Mouse (Mus musculus) lung, adult 18-20 months (tissue): ENCODE data around the gene Ifrd2.
"Not testable (repeated sequence)": the region's sequence is repeated elsewhere in the genome, so short reads cannot be mapped to it uniquely, and the experiment has no call there.

ENCODE experiments used
- DNase-seq, 2 experiments: peaks; one replicate each; pipeline ENCODE4 v3.0.0; 2022; ENCODE audit warnings: mixed read lengths in 2 of 2

Gene Ifrd2

DNA sequence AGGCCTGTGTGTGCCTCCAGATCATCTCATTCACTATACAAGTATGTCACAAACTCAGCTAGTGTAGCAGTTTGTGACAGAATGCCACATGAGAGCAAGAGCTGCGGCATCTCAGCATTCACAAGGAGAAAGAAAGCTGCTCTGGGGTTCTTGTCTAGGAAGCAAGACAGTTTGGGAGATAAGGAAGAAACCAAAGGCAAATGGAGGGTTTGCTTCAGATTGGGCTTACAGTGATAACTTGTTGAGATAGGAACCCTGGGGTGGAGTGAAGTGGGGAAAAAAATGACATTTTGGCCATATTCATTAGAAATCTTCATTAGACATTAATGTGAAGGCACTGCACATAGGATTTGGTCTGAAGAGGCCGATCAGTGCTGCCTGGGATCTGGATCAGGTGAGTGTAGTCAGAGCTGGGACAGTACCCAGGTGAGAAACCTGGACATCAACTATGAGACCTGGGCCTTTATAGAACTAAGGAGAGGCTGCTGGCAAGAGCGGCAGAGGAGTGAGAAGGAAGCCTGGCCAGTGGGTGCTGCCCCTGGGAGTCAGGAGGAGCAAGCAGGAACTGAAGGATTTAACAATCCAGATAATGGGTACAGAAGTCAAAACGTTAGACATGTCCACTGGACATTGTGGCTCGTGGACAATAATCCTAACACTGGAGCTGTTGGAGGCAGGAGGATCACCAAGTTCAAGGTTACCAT, 34.6 kb upstream of the Ifrd2 start:
- no peak for DNase-seq

DNA sequence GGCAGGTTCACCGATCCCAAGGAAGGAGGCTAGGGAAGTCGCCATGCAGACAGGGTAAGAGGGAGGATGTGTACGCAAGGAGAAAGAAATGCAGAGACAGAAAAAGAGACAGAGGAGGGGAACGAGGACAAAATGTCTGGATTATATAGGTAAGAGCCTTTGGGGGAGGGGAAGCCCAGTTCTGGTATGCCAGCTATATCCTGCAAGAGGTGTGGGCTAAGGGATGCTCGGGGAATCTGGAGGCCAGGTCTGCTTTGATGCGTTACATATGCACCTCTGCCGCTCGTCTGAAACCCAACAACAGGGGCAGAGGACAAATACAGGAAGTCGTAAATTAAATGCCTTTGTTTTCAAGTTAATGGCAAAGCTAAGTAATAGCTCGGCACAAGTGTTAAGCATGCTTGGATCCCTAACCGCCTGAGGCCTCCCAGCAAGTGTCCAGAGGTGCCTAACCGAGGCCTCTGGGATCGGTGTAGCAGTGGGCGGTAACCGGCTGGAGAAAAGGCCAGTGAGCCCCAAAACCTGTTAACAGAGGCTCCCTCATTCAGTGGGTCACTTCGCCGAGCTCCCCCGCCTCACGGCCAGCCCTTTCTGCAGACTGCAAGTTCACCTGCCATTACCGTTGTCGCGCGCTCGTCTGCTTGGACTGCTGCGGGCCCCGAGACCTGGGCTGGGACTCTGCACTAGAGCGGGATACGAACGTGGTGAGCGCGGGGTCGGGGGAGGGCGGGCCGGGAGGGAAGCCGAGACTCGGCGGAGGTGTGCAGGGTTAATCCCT, 33.7 kb upstream of the Ifrd2 start:
- DNase-seq: peak; percentile 35 to 56

DNA sequence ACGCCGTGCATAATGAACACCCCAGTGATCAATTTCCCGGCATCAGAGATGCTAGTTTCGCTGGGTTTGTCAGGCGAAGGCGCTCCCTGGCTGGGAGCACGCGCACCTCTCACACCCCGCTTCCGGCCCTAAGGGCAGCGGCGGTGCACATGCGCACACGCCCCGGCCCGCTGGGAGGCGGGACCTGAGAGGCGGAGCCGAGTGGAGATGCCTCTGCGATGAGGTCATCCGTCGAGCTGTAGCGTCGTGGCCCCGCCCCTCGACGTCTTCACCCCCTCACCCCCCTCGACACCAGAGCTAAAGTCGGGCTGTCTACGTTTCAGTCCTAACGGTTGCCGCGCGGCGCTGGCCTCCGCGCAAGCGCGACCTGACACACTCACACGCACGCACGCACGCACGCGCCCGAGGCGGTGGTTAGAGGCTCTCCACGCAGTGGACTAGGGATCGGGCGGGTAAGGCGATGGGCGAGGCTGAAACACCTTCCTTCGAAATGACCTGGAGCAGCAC, 33.1 kb upstream of the Ifrd2 start:
- DNase-seq: peak; percentile 94 to 95

DNA sequence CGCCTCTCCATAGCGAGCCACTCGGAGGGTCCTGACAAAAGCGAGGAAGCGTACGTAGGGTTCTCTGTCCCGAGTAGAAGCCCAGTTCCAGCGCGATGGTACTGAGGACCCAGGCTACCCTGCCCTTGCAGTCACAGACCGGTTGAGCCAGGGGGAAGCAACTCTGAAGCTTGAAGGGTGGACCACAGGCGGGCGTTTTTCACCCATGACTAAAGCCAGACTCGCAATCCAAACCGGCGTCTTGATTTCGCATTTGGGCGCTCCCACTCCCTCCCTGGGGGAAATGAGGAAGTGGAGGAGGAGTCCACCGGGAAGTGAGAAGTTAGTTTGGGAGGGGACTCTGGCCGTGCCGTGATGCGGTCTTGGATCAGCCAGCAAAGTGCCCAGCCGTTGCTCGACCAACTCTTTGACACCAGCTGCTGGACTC, 32.4 kb upstream of the Ifrd2 start:
- peak; percentile 82 to 86 for DNase-seq

DNA sequence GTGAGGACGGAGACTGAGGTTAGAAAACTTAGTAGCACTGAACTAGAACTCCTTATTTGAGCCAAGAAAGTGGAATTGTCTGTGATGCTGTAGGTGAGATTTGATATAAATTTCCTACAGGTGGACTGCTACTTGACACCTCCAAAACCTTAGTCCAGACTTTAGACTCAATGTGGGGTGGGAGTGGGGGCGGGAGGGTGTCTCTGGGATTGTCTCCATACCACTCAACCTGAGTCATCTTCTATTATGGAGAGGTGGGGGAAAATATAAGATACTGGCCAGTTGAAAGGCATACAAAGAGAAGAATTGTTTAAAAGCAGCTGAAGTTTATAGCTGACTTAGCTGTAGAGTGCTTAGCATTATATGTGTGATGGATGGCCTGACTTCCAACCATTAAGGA, 31.7 kb upstream of the Ifrd2 start:
- no peak for DNase-seq

DNA sequence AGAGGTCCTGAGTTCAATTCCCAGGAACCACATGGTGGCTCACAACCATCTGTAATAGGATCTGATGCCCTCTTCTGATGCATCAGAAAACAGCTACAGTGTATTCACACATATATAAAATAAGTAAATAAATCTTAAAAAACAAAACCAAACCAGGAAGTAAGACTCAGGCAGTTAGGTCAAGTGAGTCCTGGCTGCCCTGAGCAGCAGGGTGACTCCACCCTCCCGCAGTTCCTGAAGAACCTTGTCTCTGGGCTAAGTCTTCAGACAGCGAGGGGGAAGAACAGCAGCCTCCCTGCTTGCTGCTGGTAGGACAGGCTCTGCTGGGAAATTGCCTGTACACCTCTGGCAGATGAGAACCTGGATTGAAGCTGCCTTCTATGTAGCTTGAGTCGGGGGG, 31.1 kb upstream of the Ifrd2 start:
- peak in 1 of 2 experiments; percentile 33 for DNase-seq

DNA sequence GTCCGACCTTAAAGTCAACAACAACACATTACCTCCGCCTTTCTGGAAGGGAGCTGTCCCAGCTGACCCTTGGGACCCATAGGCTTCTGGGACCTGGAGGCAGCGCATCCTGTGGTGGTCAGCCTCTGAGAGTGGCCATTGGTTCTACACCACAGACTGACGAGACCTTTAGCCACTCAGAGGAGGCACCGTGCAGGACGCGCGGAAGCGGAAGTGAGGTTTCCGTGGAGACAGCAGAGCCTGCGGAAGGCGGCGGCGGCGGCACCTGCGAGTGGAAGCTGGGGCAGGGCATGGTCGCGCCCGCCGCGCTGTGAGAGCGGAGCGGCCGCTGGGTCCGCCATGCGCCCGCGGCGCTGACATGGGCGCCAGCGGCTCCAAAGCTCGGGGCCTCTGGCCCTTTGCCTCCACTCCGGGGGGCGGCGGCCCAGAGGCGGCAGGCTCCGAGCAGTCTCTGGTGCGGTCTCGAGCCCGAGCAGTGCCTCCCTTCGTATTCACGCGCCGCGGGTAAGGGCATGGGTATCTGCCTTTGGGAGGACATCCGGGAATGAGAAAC, 24.3 kb upstream of the Ifrd2 start, which contains the start of gene Tusc2:
Tusc2 (plus strand) TSS at position 227 of the 553 bp plus-strand sequence.
- peak; percentile 97 for DNase-seq

DNA sequence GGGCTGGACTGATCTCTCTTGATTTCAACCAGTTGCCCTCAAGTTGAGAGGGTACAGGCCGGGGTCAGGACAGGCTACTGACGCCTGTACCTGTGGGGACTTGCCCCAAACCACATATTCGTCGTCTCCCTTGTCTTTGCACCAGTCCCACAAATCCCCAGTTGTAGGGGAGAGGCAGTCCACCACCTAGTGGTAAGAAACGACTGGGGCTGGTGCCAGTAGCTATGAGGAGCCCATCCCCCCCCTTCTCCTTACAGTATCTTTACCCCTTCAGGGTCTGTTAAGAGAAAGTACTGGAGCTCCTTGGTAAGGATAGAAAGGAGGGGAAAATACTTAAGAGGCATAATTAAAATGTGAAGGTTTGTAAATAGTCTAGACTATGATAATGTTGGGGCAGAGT, 21.9 kb upstream of the Ifrd2 start:
- DNase-seq: not testable (repeated sequence)

DNA sequence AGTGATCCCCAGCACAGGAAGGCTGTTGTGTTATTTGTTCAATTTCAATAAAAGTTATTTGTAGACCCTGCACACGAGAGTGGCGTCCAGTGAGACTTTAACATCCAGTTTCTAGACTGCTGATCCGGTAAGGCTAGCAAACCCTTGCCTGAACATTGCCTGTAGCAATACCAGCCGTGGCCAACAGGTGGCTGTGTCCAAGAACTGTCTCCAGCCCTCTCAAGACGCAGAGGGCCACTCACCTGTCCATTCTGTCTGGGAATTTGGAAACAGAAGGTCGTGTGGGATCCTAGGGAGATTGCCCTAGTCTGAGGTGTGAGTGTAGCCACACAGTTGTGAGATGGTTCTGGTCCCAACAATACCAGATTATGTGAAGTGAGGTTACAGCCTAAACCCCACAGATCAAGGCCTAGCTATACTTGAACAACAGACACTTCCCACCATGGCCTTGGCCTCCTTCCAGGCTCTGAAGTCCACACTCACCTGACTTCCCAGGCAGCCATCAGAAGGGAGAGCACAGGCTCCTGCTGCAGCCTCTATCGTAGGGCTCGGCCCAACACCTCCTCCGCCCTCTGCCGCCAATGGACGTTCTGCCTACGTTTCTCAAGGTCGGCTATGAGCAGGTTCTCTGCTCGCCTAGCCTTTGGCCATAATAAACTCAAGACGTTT, 21.3 kb upstream of the Ifrd2 start:
- DNase-seq: peak; percentile 89 to 92

DNA sequence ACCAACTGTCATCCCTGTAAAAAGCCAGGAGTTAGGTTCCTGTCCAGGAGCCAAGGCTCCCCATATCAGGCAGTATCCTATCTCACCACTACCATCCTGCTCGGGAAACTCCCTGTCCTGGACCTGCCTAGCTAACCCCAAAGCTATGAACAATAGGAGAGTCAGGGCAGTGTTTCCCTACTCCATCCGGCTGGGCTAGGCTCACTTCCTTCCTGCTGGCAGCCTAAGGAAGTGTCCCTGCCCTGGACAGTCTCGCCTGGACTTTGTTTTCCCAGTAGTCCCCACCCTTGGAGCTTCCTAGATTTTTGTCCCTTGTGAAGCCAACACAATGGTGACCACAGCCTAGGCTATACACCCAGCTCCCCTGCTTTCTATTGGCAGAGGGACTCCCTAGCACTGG, 20.6 kb upstream of the Ifrd2 start:
- DNase-seq: peak; percentile 82 to 84

DNA sequence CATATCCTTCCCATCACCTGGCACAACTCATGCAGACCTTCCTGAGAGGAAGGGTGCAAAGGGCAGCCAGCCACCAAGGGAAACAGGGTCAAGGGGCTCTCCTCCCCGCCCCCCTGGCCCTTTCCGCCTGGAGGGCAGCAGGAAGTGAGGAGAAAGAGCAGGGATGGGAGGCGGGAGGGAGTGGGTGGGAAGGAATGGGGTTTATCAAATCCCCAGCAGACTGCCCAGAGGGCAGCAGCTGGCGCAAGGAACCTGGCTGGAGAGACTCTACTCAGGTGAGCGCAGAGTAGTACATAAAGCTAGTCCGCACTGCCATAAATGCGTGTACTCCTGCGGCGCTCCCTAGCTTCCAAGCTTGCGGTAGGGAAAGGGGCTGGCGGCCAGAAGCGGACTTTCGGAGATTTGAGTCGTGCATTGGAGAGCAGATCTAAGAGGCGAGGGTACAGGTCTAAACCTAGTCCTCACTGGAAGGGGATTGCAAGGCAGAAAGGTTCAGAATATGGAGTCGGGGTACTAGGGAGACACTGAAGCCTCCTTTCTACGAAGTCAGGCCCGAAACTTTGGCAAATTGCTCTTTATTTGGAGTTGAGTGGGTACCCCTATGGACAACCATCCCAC, 19.6 kb upstream of the Ifrd2 start, which contains the start of gene Hyal2:
Hyal2 (plus strand) TSS at position 244 of the 618 bp plus-strand sequence.
- peak; percentile 70 to 80 for DNase-seq

DNA sequence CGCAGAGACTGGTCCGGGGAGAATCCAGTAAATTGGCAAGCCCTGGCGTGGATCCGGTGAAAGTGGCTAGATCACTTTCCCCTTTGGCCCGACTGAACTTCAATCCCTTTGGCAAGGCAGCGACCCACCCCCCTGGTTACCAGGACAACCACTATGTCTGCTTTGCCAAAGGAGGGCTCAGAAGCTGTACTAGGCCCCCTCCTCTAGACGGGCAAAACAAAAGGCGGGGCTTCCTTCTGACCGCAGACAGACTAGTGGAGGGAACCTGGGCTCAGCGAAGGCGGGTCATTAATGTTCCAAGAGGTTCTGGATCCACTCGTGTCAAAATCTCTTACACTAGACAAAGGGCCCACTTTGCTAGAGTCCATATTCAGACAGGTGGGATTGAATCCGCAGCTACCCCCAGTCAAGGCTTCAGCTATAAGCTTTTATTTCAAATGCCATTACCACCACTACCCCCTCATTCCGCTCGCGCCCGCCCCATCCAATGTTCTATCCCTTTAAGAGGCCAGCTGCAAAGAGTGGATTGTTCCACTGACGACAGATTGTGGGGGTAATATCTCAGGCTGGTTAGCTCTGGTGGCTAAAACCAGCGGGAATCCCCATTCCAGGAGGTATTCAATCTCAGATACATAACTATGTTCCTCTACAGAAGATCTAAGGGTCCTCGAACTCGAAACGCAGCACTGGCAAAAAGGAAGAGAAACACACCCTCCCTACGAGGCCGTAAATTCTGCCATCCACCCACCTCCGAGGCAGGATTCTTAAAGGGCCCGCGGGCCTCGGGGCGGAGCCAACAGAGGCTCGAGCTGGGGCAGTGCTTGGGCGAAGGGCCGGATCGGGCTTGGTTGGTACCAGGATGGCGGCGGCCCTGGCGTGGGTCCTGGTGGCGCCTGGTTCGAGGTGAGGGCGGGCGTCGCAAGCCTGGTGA, 18.8 kb upstream of the Ifrd2 start:
- DNase-seq: peak; percentile 90 to 92

DNA sequence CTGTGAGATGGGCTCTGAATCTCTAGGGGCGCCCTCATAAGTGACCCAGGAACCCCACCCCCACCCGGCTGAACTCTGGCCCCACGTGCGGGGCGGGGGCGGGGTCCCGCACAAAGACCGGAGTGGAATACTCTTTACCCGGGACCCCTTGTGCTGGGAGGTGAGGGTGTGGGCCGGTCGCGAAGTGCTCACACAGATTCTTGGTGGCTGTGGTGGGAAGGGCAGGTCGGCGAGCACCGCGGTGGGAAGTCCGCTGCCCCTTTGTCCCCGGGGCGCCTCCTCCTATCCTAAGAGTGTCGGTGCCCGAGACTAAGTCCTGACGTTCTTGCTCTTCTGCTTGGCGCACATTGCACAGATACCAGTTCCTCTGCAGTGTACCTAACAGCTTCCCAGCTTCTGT, 18.2 kb upstream of the Ifrd2 start:
- DNase-seq: no peak

DNA sequence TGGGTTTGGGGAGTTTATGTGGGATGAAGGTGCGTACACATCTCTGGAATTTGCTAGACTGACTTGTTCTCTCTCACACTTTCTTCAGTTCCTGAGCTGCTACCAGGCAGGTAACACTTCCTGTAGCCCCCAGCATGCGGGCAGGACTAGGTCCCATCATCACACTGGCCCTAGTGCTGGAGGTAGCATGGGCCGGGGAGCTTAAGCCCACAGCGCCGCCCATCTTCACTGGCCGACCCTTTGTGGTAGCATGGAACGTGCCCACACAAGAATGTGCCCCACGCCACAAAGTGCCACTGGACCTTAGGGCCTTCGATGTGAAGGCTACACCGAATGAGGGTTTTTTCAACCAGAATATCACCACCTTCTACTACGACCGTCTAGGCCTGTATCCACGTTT, 17.4 kb upstream of the Ifrd2 start:
- no peak for DNase-seq

DNA sequence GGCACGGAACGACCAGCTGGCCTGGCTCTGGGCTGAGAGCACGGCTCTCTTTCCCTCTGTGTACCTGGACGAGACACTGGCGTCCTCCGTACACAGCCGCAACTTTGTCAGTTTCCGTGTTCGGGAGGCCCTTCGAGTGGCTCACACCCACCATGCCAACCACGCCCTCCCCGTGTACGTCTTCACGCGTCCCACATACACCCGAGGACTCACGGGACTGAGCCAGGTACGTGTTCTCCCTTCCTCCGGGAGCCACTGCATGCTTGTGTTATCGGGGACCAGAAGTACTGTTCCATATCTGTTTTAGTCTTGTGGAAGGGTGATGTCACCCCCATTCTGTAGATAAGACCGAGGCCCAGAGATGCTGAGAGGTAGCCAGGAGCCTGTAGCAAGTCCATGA, 16.6 kb upstream of the Ifrd2 start:
- peak in 1 of 2 experiments; percentile 44 for DNase-seq

DNA sequence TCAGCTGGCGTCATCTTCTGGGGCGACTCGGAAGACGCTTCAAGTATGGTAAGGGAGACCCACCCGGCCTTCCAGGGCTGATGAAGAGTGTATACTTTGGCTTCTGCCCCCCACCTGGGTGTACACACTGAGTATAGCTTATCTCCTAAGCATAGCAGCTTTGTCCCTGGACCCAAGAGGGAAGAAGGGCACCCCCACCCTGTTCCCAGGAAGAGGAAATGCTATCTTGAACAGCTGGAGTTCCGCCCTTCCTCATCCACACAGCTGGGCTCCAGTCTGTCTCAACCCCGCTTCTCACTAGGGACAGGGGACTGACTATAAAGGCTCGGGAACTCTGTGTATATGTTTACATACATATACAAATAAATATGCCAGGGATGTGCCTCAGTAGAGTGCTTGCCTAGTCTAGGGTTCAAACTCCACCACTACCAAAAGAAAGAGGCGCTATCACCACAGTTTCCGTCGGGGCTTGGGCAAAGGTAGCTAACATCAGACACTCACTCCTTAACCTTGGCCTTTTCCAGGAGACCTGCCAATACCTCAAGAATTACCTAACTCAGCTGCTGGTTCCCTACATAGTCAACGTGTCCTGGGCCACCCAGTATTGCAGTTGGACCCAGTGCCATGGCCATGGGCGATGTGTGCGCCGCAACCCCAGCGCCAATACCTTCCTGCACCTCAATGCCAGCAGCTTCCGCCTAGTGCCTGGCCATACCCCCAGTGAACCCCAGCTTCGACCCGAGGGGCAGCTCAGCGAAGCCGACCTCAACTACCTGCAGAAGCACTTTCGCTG, 15.7 kb upstream of the Ifrd2 start:
- DNase-seq: peak; percentile 52 to 74

DNA sequence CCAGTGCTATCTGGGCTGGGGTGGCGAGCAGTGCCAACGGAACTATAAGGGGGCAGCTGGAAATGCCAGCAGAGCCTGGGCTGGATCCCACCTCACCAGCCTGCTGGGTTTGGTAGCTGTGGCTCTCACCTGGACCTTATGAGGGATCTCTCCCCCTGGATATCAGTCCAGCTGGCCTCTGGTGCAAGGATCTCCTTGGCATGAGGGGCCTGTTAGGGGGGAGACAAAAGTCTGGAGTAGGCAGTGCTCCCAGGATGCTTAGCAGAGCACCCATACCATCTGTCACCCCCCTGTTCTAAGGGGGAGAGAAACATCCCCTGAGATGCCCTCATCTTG, 15.1 kb upstream of the Ifrd2 start:
- no peak for DNase-seq

DNA sequence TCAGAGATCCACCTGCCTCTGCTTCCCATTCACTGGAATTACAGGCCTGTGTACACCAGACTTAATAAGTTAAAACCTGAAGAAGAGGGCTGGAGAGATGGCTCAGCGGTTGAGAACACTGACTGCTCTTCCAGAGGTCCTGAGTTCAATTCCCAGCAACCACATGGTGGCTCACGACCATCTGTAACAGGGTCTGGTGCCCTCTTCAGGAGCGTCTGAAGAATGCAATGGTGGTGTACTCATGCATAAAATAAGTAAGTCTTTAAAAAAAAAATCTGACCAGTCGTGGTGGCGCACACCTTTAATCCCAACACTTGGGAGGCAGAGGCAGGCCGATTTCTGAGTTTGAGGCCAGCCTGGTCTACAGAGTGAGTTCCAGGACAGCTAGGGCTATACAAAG, 13.7 kb upstream of the Ifrd2 start:
- not testable (repeated sequence) for DNase-seq

DNA sequence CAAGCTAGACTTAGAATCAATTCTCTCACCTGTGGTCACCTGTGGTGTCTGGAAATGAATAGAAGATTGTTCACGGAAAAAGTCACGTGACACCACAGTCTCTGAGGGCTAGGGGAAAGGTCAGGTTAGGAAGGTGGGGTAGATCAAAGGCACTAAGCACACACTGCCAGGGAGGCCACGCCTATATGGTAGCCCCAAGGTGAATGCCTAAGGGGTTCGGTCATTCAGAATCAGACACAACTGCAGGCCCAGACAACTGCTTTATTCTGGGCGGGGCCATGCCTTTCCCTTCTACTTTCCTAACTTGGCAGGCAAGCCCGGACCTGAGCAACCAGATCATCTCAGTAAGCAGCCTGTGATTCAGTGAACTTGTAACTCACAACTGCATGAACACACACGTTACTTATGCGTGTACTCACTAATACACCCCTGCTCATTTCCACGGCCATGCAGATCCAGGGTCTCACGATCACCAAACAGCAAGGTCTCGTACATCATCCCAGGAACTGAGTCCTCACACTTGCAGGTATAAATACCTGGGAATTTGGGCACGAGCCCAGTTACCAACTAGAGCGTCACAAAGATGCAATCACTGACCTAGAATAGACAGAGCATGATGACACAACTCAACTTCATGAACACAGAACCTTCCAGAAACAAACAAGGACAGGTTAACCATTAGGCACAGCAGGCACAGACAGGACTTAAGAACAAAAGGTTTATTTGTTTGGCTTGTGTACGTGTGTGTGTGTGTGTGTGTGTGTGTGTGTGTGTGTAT, 11.7 kb upstream of the Ifrd2 start:
- peak in 1 of 2 experiments; percentile 59 for DNase-seq
